Mouse (Mus musculus) CD4-positive naive resting alpha-beta T cell, adult 76 days (primary cell): Measurements from ENCODE around the gene Cchcr1. TPM values are rescaled to one million over a fixed set of nuclear protein-coding genes. Genes with fewer than 3 reads are reported as not detected.

Source experiments
- total RNA-seq: library from RNA; stranded (reverse); gene quantifications from one replicate; pipeline ENCODE4 v1.2.4, GENCODE M21; 2023

Gene Cchcr1
- total RNA-seq, result 15.1 TPM

DNA sequence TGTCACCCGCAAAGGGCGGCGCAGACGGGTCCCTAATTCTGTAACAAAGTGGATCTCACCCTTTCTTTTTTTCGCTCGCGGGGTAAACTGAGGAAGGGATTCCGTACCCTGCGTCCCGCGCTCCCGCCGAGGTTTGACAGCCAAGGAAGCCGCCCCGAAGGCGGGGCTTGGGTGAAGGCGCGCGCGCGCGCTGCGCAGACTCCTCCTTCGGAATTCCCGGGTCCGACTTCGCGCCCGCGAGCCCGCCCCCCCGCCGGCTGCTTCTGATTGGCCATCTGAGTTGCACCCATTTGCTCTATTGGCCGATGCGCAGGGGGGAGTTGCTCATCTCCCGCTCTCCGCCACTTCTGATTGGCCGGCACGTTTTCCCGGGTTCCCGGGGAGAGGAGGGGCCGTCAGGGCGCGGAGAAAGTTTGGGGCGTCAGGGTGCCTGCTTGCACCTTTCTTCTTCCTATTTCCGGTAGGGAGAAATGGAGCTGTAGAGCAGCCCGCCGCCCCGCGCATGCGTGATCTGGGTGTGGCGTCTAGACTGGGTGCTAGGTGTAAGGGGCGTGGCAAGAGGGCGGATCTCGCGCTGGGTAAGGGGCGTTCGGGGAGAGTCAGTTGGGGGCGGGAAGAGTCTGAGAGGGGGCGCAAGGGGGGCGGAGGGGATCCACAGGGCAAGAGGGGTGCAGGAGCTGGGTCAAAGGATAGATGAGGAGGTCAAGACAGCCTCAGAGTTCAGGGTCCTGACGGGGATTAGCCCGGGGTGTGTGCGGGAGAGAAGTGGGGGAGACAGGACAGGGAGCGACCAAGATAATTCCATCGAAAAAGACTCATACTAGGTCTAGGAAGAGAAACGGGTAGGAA, at the start of gene Cchcr1, which contains the start of gene Tcf19:
Gene Cchcr1, plus strand, starts transcription at position 449 of the 849 bp plus-strand sequence.
Gene Tcf19, minus strand, starts transcription at position 173 of the 849 bp plus-strand sequence.

DNA sequence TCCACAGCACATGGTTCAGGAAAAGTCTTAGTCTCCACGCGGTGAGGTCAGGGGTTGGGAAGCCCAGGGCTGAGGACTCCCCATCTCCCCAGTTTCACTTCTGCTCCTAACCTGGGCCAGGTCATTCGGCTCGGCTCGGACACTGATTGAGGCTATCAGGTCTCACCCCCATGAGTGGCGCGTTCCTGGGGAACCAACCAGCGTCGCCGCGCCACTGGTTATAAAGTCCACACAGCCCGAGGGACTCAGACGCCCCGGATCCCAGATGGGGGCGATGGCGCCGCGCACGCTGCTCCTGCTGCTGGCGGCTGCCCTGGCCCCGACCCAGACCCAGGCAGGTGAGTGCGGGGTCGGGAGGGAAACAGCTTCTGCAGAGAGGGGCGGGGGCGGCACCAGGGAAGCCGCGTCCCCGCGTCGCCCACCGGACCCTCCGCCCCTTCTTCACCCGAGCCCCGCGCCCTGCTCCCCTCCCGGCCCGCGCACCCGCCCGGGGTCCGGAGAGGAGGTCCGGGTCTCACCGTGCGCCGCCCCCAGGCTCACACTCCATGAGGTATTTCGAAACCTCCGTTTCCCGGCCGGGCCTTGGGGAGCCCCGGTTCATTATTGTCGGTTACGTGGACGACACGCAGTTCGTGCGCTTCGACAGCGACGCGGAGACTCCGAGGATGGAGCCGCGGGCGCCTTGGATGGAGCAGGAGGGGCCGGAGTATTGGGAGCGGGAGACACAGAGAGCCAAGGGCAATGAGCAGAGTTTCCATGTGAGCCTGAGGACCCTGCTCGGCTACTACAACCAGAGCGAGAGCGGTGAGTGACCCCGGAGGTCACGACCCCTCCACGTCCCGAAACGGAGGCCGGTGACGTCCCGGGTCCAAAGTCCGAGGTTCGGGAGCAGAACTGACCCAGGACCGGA, 46.8 kb upstream of the Cchcr1 start, which contains the start of gene H2-Q10:
Gene H2-Q10, plus strand, starts transcription at position 248 of the 910 bp plus-strand sequence.

DNA sequence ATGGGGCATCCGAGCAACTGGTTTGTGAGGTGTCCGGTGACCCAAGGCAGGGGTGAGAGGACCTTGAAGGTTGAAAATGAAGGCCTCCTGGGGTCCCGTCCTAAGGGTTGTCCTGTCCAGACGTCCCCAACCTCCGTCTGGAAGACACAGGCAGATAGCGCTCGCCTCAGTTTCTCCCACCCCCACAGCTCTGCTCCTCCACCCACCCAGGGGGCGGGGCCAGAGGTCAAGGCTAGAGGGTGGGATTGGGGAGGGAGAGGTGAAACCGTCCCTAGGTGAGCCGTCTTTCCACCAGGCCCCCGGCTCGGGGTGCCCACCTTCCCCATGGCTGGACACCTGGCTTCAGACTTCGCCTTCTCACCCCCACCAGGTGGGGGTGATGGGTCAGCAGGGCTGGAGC, 11.1 kb upstream of the Cchcr1 start, which contains the start of gene Pou5f1:
Gene Pou5f1, plus strand, starts transcription at position 243 of the 400 bp plus-strand sequence.

DNA sequence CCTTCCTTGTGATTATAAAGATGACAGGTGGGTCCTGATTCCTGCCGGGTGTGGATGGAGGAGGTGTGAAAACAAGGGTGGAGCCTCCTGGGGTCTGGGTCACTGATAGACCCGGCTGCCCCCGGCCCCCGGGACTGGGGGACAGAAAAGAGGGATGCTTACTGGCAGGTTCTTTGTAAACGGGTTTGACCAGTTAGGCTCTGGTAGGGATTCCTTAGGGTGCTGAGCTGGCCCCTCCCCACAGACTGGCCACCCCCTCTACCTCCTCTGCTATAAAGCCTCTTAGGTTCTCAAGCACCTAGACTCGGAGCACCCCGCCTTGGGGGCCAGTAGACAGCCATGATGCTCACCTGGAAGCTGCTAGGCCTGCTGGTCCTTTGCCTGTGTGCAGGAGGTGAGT, 16.0 kb downstream of the Cchcr1 start, which contains the start of gene Psors1c2:
Gene Psors1c2, plus strand, starts transcription at position 301 of the 400 bp plus-strand sequence.

DNA sequence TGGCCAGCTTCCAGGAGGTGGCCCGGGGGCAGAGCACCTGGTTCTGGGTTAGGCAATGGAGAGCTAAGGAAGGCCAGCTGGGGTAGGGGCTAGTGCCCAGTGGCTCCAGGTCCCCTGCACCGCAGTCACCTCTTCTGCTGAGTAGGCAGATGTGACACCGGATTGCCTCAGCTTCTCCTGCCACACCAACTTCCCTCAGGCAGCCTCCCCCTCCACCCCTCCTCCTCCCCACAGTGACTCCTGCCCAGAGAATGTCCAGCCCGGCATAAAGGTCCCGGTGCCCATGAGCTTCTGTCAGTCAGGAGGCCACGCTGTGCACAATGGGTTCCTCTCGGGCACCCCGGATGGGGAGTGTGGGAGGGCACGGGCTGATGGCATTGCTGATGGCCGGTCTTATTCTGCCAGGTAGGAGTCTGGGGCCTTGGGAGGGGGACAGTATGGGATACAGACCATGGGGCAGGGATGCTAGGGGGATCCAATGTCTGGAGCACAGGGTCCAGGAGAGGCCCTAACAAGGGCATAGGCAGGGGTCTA, 35.0 kb downstream of the Cchcr1 start, which contains the start of gene Cdsn:
Gene Cdsn, plus strand, starts transcription at position 248 of the 534 bp plus-strand sequence.

DNA sequence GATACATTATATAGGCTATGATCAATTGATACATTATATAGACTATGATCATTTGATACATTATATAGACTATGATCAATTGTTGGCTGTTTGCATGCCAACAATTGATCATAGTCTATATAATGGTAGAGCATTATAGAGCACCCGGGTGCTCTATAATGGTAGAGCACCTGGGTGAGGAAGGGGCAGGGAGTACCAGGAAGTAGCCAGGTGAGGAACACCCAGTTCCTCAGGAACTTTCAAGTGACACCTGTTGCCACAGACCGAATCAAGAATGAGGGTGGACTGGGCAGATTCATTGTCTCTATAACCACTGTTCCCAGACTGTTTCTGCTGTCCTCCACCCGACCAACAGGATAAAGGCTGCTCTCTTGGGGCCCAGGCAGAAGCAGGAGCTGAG, 50.2 kb downstream of the Cchcr1 start, which contains the start of gene 2300002M23Rik:
Gene 2300002M23Rik, plus strand, starts transcription at position 301 of the 400 bp plus-strand sequence.

Other genes starting within 250 kb of the Cchcr1 start
- 12.5 TPM for gene H2-Q1, start 196.7 kb upstream of the Cchcr1 start, total RNA-seq
- 9.6 TPM for gene H2-Q2, start 174.9 kb upstream of the Cchcr1 start, total RNA-seq
- gene H2-Q4, start 137.5 kb upstream of the Cchcr1 start, total RNA-seq, result 587 TPM
- 156 TPM for gene H2-Q6, start 92.2 kb upstream of the Cchcr1 start, total RNA-seq
- 498 TPM for gene H2-Q7, start 77.9 kb upstream of the Cchcr1 start, total RNA-seq
- 67.2 TPM for gene H2-Q10, start 47.0 kb upstream of the Cchcr1 start, total RNA-seq
- gene Pou5f1, start 11.1 kb upstream of the Cchcr1 start, total RNA-seq, result 1.3 TPM
- 8.1 TPM for gene Tcf19, start 276 bp upstream of the Cchcr1 start, total RNA-seq
- gene Psors1c2, start 16.1 kb downstream of the Cchcr1 start, total RNA-seq, result not detected
- gene Cdsn, start 35.0 kb downstream of the Cchcr1 start, total RNA-seq, result not detected
- not detected for gene 2300002M23Rik, start 50.4 kb downstream of the Cchcr1 start, total RNA-seq
- gene Sfta2, start 84.4 kb downstream of the Cchcr1 start, total RNA-seq, result not detected
- not detected for gene Gm9573, start 109.5 kb downstream of the Cchcr1 start, total RNA-seq
- not detected for gene Mucl3, start 126.6 kb downstream of the Cchcr1 start, total RNA-seq
- gene Vars2, start 150.5 kb downstream of the Cchcr1 start, total RNA-seq, result 33.4 TPM
- 10.5 TPM for gene Gtf2h4, start 156.6 kb downstream of the Cchcr1 start, total RNA-seq
- 11.4 TPM for gene Ddr1, start 187.5 kb downstream of the Cchcr1 start, total RNA-seq